Mouse (Mus musculus): ENCODE data around the gene Pdpk1. TPM values are rescaled to one million over a fixed set of nuclear protein-coding genes. Genes with fewer than 3 reads are reported as not detected.

Gene Pdpk1
- polyA plus RNA-seq, 1 experiment from 2014 or later: 71.3 TPM

DNA sequence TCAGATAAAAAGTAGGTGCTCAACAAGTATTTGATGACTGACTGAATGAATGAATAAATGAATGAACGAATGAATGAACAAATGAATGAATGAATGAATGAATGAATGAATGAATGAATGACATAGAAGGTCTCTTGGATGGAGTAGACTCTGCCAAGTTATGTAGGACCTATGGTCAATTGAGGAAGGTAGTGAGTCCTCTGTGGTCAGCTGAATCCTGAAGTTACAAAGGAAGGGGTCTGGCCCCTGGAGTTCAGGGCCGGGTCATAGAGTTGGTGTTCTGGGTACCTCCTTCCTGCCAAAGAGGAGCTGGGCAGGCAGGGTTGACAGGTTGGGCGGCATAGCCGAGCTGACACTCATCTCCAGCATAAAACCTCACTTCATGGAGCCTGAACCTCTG lies 112.9 kb downstream of the Pdpk1 start, which contains the start of gene Prss27:
Gene Prss27, plus strand, starts transcription at position 301 of the 400 bp plus-strand sequence.
- H3K4me1 ChIP-seq (replicated peaks; ENCODE audit: control insufficient read depth, insufficient read depth, low read length): no peaks in the 10 kb centered on the region
- H3K4me2 ChIP-seq (replicated peaks): no peak within 1 kb of the TSS
- no peak for DNase-seq (ENCODE audit: low spot score)
- H3K36me3 ChIP-seq (replicated peaks; ENCODE audit: control insufficient read depth, insufficient read depth): no peaks in the 10 kb centered on the region
- ATAC-seq (ENCODE audit: low FRiP score): no peak
- H3K9ac ChIP-seq: no peak within 1 kb of the TSS
- H3K9me3 ChIP-seq (ENCODE audit: control insufficient read depth, low read length): no peaks in the 10 kb centered on the region
- WGBS: 72% methylated on average over 4 of the region's 4 CpGs
- no peak within 1 kb of the TSS for H3K4me3 ChIP-seq (replicated peaks; ENCODE audit: low read length)
- no peak within 1 kb of the TSS for H3K27ac ChIP-seq
- H3K27me3 ChIP-seq (ENCODE audit: control insufficient read depth, insufficient read depth, low read length): no peaks in the 10 kb centered on the region

GRCm38 (mm10) chr17:24037360-24037759 lies 113.4 kb downstream of the Pdpk1 start:
- no peak overlapping the region for H3K9ac ChIP-seq
- no peak for DNase-seq (ENCODE audit: low spot score)
- no peaks in the 10 kb centered on the region for H3K27me3 ChIP-seq (ENCODE audit: control insufficient read depth, insufficient read depth, low read length)
- H3K4me1 ChIP-seq (replicated peaks; ENCODE audit: control insufficient read depth, insufficient read depth, low read length): no peaks in the 10 kb centered on the region
- WGBS: 82% methylated on average over 13 of the region's 13 CpGs
- ATAC-seq (ENCODE audit: low FRiP score): no peak
- H3K4me3 ChIP-seq (replicated peaks; ENCODE audit: low read length): no peak overlapping the region
- H3K27ac ChIP-seq: no peak overlapping the region
- H3K9me3 ChIP-seq (ENCODE audit: control insufficient read depth, low read length): no peaks in the 10 kb centered on the region
- H3K4me2 ChIP-seq (replicated peaks): no peak overlapping the region
- no peaks in the 10 kb centered on the region for H3K36me3 ChIP-seq (replicated peaks; ENCODE audit: control insufficient read depth, insufficient read depth)

DNA sequence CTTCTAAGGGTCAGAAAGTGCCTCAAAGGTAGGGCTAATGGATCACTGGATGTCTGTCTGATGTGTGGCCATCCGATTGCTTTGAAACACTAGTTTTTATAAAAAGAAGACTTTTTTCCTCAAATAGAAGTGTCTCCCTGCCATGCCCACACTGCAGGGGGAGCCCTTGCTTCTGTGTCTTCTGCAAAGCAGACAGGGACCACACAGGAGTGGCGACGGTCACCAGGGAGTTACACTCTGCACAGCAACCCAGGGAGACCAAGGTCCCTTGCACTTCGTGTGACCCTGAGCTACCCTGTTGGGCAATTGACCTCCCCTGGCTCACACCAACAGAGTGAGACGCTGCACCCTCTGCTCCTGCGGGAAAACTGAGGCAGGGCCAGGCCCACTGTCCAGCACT lies 113.8 kb downstream of the Pdpk1 start:
- no peaks in the 10 kb centered on the region for H3K36me3 ChIP-seq (replicated peaks; ENCODE audit: control insufficient read depth, insufficient read depth)
- H3K4me3 ChIP-seq (replicated peaks; ENCODE audit: low read length): no peak overlapping the region
- DNase-seq (ENCODE audit: low spot score): no peak
- H3K4me2 ChIP-seq (replicated peaks): no peak overlapping the region
- no peak for ATAC-seq (ENCODE audit: low FRiP score)
- H3K9ac ChIP-seq: no peak overlapping the region
- 77% methylated on average over 6 of the region's 6 CpGs for WGBS
- H3K27ac ChIP-seq: no peak overlapping the region
- H3K27me3 ChIP-seq (ENCODE audit: control insufficient read depth, insufficient read depth, low read length): no peaks in the 10 kb centered on the region
- no peaks in the 10 kb centered on the region for H3K4me1 ChIP-seq (replicated peaks; ENCODE audit: control insufficient read depth, insufficient read depth, low read length)
- H3K9me3 ChIP-seq (ENCODE audit: control insufficient read depth, low read length): no peaks in the 10 kb centered on the region

GRCm38 (mm10) chr17:24035087-24035486 lies 115.6 kb downstream of the Pdpk1 start:
- ATAC-seq (ENCODE audit: low FRiP score) (no peak), DNase-seq (ENCODE audit: low spot score) (no peak)
- H3K36me3 ChIP-seq (replicated peaks; ENCODE audit: control insufficient read depth, insufficient read depth): no peaks in the 10 kb centered on the region
- no peaks in the 10 kb centered on the region for H3K27me3 ChIP-seq (ENCODE audit: control insufficient read depth, insufficient read depth, low read length)
- no peak overlapping the region for H3K4me2 ChIP-seq (replicated peaks)
- H3K4me3 ChIP-seq (replicated peaks; ENCODE audit: low read length): no peak overlapping the region
- 88% methylated on average over 7 of the region's 7 CpGs for WGBS
- no peak overlapping the region for H3K27ac ChIP-seq
- H3K4me1 ChIP-seq (replicated peaks; ENCODE audit: control insufficient read depth, insufficient read depth, low read length): no peaks in the 10 kb centered on the region
- no peak overlapping the region for H3K9ac ChIP-seq
- no peaks in the 10 kb centered on the region for H3K9me3 ChIP-seq (ENCODE audit: control insufficient read depth, low read length)

- H3K27ac ChIP-seq: no peak overlapping the region
These were observed 120.2 kb downstream of the Pdpk1 start for GRCm38 (mm10) chr17:24030551-24030950.

DNA sequence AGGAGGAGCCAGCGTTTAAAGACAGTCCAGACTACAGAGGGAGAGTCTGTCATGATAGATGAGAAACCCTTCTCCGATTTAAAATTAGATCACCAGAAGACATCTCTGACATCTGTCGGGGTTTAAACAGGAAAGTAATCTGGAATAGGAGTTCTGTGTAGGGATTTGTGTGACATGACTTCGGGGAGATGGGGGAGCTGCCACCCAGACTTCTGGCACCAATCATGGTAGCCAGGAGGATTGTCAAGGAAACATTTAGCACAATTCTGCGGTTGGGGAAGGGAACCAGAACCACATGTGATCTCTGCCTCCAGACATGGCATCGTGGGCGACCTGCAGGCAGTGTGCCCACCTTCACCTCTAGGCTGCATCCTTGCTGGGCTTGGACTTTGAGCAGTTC lies 121.2 kb downstream of the Pdpk1 start:
- DNase-seq (ENCODE audit: low spot score) (no peak), ATAC-seq (ENCODE audit: low FRiP score) (no peak)
- no peak overlapping the region for H3K4me3 ChIP-seq (replicated peaks; ENCODE audit: low read length)
- H3K4me2 ChIP-seq (replicated peaks): no peak overlapping the region
- H3K9ac ChIP-seq: no peak overlapping the region
- WGBS: 88% methylated on average over 7 of the region's 7 CpGs
- H3K36me3 ChIP-seq (replicated peaks; ENCODE audit: control insufficient read depth, insufficient read depth): no peaks in the 10 kb centered on the region
- H3K27me3 ChIP-seq (ENCODE audit: control insufficient read depth, insufficient read depth, low read length): no peaks in the 10 kb centered on the region
- H3K4me1 ChIP-seq (replicated peaks; ENCODE audit: control insufficient read depth, insufficient read depth, low read length): no peaks in the 10 kb centered on the region
- no peaks in the 10 kb centered on the region for H3K9me3 ChIP-seq (ENCODE audit: control insufficient read depth, low read length)
- H3K27ac ChIP-seq: no peak overlapping the region

More at GRCm38 (mm10) chr17:24030551-24030950, 120.2 kb downstream of the Pdpk1 start:
- no peak overlapping the region for H3K9ac ChIP-seq
- no peak for DNase-seq (ENCODE audit: low spot score)
- H3K4me1 ChIP-seq (replicated peaks; ENCODE audit: control insufficient read depth, insufficient read depth, low read length): no peaks in the 10 kb centered on the region
- H3K4me2 ChIP-seq (replicated peaks): no peak overlapping the region
- H3K4me3 ChIP-seq (replicated peaks; ENCODE audit: low read length): no peak overlapping the region
- WGBS: 83% methylated on average over 8 of the region's 22 CpGs
- H3K27me3 ChIP-seq (ENCODE audit: control insufficient read depth, insufficient read depth, low read length): no peaks in the 10 kb centered on the region
- no peaks in the 10 kb centered on the region for H3K36me3 ChIP-seq (replicated peaks; ENCODE audit: control insufficient read depth, insufficient read depth)
- no peak for ATAC-seq (ENCODE audit: low FRiP score)
- H3K9me3 ChIP-seq (ENCODE audit: control insufficient read depth, low read length): no peaks in the 10 kb centered on the region

Other genes starting within 250 kb of the Pdpk1 start
- gene Dcpp3, start 233.5 kb downstream of the Pdpk1 start, polyA plus RNA-seq (2014; fragmentation: Nextera tagmentation; extraction: Ambion mirVana): not detected in 2 replicates
- gene Sbp, start 209.3 kb downstream of the Pdpk1 start, polyA plus RNA-seq (2014; fragmentation: Nextera tagmentation; extraction: Ambion mirVana): not detected in 2 replicates
- gene Sbpl, start 195.7 kb downstream of the Pdpk1 start, polyA plus RNA-seq (2014; fragmentation: Nextera tagmentation; extraction: Ambion mirVana): not detected in 2 replicates
- gene Prss30, start 170.4 kb downstream of the Pdpk1 start, polyA plus RNA-seq (2014; fragmentation: Nextera tagmentation; extraction: Ambion mirVana): not detected in 2 replicates
- not detected in 2 replicates for gene Prss22, start 152.8 kb downstream of the Pdpk1 start, polyA plus RNA-seq (2014; fragmentation: Nextera tagmentation; extraction: Ambion mirVana)
- 0.16 TPM in 1 of 2 replicates, not detected in the other for gene Prss27, start 112.8 kb downstream of the Pdpk1 start, polyA plus RNA-seq (2014; fragmentation: Nextera tagmentation; extraction: Ambion mirVana)
- gene Kctd5, start 77.4 kb downstream of the Pdpk1 start, polyA plus RNA-seq (2014; fragmentation: Nextera tagmentation; extraction: Ambion mirVana): 77.8 and 79.9 TPM in 2 replicates
- gene Amdhd2, start 12.8 kb upstream of the Pdpk1 start, polyA plus RNA-seq (2014; fragmentation: Nextera tagmentation; extraction: Ambion mirVana): 29.1 and 30.6 TPM in 2 replicates
- 1,495 and 1,569 TPM in 2 replicates for gene Atp6v0c, start 18.8 kb upstream of the Pdpk1 start, polyA plus RNA-seq (2014; fragmentation: Nextera tagmentation; extraction: Ambion mirVana)
- 27.1 and 27.6 TPM in 2 replicates for gene Tbc1d24, start 54.6 kb upstream of the Pdpk1 start, polyA plus RNA-seq (2014; fragmentation: Nextera tagmentation; extraction: Ambion mirVana)
- 3.9 and 5.0 TPM in 2 replicates for gene Ntn3, start 58.6 kb upstream of the Pdpk1 start, polyA plus RNA-seq (2014; fragmentation: Nextera tagmentation; extraction: Ambion mirVana)
- 8.2 and 10.1 TPM in 2 replicates for gene Tedc2, start 69.9 kb upstream of the Pdpk1 start, polyA plus RNA-seq (2014; fragmentation: Nextera tagmentation; extraction: Ambion mirVana)
- gene Ccnf, start 100.6 kb upstream of the Pdpk1 start, polyA plus RNA-seq (2014; fragmentation: Nextera tagmentation; extraction: Ambion mirVana): 11.8 and 21.2 TPM in 2 replicates
- gene Abca17, start 200.1 kb upstream of the Pdpk1 start, polyA plus RNA-seq (2014; fragmentation: Nextera tagmentation; extraction: Ambion mirVana): 0.63 and 1.1 TPM in 2 replicates
- 32.8 and 34.8 TPM in 2 replicates for gene Abca3, start 201.0 kb upstream of the Pdpk1 start, polyA plus RNA-seq (2014; fragmentation: Nextera tagmentation; extraction: Ambion mirVana)

Data from hindbrain, embryonic 14.5 days (tissue).